Mouse (Mus musculus) activated CD4-positive, CD25-positive, alpha-beta regulatory T cell, adult 4 months (primary cell): ENCODE measurements around the gene Apol7a. TPM values are rescaled to one million over a fixed set of nuclear protein-coding genes. Genes with fewer than 3 reads are reported as not detected.
"Not testable (repeated sequence)": the region's sequence is repeated elsewhere in the genome, so short reads cannot be mapped to it uniquely, and the experiment has no call there.

Source experiments
- ATAC-seq: one replicate; pipeline ENCODE4 v1.8.0; 2017
- polyA plus RNA-seq, 2 experiments: library from polyadenylated mRNA; unstranded; fragments of 100-300 nt; shearing (Covaris generic); gene quantifications; one replicate each; pipeline ENCODE4 v1.2.1; 2017

Apol7a gene
- not detected for polyA plus RNA-seq

DNA sequence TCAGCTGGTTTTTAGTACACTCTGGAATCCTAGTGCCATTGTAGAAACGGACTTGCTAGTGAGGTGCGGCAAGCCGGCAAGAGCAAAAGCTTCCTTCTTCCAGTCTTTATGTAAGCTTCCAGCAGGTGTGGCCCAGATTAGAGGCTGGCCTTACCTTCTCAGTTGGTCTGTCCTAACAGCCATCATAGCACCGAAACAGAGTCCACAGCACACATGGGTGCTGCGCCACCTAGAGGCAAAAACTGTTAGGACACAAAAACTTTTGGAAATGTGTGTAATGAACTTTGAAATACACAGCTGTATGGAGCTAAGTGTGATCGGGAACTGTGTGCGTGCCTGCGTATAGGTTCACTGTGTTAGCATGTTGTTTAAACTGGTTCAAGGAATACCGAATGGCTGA is at the start of gene Apol7a:
Gene Apol7a (minus strand): TSS at position 84 of the 400 bp plus-strand sequence.
- ATAC-seq: not testable (repeated sequence)

GRCm38 (mm10) chr15:77447392-77447791 is 48.5 kb upstream of the Apol7a start, which contains the start of gene Apol7b:
Gene Apol7b, minus strand, starts transcription at chr15:77447492.
- ATAC-seq: not testable (repeated sequence)

- not testable (repeated sequence) for ATAC-seq
Measured at GRCm38 (mm10) chr15:77445668-77446067, 46.8 kb upstream of the Apol7a start.

GRCm38 (mm10) chr15:77444746-77445145 is 45.8 kb upstream of the Apol7a start:
- not testable (repeated sequence) for ATAC-seq

GRCm38 (mm10) chr15:77428690-77429448 is 30.0 kb upstream of the Apol7a start:
- not testable (repeated sequence) for ATAC-seq

DNA sequence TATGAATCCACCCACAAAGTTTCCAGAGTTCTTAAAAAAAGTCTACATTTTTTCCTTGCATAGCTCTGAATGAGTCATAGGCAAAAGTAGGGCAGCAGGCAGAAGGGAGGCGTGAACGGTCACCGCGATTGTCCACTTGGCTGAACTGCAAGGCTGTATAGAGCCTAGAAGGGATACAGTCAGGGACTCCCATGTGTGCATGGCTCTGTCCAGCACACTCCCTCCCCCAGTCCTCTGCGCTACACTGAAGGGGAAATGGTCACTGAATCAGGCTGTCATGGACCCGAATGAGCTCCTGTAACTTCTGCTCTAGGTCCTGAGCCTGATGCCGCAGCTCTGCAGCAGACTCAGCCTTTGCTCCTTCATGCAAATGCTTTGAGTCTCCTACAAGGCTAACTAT is 24.0 kb upstream of the Apol7a start:
- not testable (repeated sequence) for ATAC-seq

GRCm38 (mm10) chr15:77419657-77420056 is 20.7 kb upstream of the Apol7a start:
- peak; percentile 59 for ATAC-seq

DNA sequence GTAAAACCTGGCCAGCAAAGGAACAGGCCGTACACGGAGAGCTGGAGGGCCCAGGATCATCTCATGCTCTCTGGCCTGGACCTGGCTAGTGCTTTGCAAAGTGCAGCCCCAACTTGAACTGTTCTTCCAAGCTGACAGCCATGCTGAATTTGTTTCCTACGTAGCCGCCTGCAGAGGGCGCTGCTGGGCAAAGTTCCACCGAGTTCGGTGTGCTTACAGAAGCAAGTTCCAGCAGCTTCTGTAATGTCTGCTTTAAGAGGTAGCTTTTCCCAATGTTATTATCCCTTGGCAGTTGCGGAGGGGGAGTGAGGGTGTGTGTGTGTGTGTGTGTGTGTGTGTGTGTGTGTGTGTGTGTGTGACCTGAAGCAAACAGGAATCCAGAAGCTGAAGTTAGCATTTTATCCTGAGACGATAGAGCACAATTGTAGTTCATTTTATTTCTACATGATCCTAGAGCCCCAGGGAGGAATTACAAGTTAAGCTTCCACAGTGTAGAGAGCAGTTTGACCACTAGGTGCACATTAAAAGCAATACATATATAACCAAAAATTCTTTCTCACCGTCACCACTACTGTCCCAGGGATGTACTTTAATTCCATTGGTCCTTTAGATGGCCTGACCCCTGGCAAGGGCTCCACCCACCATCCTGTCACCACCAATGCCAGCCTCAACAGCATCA is 17.9 kb upstream of the Apol7a start:
- not testable (repeated sequence) for ATAC-seq

DNA sequence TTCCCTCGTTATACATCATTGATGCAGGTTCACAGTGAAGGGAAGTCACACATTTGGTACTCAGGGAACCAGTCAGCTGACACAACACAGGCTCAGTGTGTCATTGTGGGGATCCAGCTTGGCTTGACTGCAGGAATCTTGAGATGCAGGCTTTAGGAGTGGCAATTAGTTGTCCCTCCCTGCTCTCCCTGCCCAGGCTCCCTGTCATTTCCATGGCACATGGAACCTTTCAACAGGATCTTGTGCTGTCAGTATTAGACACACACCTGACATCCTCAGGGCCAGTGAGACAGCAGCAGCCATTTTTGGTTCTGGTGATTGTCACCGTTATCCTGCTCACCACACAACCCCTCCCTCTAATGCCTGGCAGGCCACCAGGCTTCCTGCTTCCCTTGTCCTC is 16.7 kb upstream of the Apol7a start:
- not testable (repeated sequence) for ATAC-seq

DNA sequence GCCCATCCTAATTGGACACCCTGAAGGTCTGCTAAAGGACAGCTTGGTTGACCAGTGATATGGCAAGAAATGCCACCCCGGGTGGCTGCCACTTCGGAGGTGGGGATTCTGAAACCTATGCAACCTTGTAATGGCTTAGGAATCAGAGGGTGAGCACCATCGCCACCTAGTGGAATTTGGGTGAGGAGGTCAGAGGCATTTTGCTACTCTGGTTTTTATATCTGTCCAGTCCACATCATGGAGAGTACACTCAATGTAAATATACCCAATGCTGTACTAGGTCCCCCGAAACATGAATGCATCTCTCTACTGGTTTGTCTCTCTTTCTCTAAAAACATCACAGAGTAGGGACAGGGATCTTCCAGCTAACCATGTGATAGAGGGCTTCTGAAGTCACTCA is 13.8 kb upstream of the Apol7a start:
- not testable (repeated sequence) for ATAC-seq

DNA sequence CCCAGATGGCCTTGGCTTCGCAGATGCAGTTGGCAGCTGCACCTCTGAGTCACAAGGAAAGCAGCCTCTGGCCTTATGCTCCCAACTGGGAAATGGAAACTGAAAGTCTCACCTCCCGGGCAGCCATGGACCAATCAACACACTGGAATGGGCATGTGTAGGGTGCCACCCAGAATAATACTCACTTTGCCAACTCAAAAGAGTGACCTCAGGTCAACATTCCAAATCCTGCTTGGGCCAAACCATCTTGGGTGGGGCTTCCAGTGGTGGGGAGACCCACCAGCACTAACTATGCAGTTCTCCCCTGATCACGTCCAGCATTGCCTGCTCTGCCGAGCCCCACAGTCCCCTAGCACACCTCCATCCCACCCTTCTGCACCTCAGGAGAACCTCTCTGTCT is 12.1 kb upstream of the Apol7a start, which contains the start of gene Apol9a:
Gene Apol9a (minus strand): TSS at position 101 of the 400 bp plus-strand sequence.
- ATAC-seq: not testable (repeated sequence)

DNA sequence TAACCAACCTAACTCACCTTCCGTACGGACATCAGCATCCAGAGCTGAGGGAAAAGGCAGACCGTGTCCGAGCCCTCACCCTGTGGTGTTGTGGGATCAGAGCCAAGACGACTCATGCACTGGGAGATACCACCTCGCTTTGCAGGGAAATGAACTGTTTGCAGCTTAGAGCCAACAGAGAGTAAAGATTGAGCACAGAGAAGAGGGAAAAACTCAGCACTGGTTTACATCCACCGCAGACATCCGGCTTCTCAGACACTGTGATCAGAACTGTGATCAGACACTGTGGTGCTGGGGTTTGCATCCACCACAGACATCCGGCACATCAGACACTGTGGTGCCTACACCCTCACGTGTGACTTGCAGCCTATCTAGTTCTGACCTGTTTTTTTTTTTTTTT is 7.5 kb upstream of the Apol7a start:
- peak; percentile 98 for ATAC-seq

GRCm38 (mm10) chr15:77397450-77398132 is 1.3 kb downstream of the Apol7a start:
- not testable (repeated sequence) for ATAC-seq

DNA sequence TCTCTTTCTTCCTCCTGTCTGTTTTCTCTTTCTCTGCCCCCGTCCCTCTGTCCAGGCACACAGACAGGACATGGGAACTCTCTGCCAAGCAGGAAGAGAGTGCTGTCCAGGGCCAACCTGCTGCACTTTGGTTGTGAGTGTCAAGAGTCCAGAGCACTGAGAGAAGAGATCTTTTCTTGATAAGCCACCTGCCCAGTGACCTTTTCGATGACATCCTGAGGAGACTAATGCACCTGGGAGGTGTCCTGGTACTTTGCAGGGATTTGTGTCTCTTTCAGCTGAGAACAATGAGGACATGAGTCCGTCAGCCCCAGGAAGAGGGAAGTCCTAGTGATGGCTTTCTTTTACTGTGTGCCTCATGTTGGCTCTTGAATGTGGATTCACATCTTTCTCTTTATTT is 5.1 kb downstream of the Apol7a start:
- ATAC-seq: not testable (repeated sequence)

DNA sequence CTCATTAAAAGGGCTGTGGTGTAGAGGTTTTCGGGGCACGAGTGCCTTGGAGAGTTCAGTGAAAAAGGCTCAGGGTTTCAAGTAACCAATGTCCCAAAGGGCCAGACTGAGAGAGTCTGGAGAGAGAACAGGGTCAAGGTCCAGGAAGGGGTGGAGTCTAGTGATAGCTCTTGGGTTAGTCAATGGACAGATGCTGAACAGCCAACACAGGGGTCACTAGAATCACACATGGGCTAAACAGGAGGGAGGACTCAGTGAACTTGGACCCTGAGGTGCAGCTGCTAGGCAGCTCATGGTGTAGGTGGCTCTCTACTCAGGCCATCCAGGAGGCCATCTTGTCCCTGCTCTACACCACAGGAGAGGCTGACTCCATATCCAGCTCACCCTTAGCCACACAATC is 11.4 kb downstream of the Apol7a start:
- ATAC-seq: no peak

- ATAC-seq: no peak
Measured at GRCm38 (mm10) chr15:77384340-77385030, 14.4 kb downstream of the Apol7a start.

GRCm38 (mm10) chr15:77382880-77383279 is 16.0 kb downstream of the Apol7a start:
- no peak for ATAC-seq

DNA sequence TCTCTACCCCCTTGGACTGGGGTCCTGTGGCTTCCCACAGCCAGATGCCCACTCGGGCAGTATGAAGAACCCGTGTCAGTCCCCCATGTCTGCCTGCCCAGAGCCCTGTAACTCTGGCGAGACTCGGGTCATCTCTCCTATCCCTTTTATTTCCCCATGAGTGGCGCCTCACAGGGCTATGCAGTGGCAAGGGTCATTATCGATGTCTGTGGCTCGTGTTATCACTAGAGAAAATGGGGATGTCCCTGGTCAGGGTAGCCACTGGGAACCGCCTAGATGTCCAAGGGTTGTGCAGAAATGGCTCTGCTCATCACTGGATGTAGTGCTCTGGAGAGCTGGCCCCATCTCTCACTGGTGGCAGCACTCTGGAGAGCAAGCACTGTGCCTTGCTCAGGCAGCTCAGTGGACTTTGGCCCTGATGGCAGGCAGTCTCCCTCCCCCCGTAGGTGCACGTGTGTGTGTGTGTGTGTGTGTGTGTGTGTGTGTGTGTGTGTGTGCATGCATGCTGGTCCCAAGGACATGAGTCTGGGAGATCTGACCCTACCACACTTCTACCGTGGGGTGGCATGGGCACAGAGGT is 16.5 kb downstream of the Apol7a start:
- ATAC-seq: no peak

DNA sequence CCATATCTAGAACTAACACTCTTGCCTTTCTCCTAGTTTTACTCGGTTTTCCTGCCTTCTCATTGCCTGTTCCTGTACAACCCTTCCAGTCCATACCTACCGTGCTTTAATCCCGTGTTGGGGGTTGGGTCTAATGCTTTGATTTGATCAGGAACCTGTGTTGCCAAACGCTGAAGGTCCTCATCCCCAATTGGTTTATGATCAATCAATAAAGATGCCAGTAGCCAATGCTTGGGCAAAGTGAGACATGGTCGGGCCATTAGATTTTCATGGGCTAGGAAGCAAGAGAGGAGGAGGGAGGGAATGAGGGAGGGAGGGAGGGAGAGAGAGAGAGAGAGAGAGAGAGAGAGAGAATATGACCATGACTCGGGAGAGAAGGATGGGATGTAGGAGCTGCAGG is 17.4 kb downstream of the Apol7a start:
- no peak for ATAC-seq

DNA sequence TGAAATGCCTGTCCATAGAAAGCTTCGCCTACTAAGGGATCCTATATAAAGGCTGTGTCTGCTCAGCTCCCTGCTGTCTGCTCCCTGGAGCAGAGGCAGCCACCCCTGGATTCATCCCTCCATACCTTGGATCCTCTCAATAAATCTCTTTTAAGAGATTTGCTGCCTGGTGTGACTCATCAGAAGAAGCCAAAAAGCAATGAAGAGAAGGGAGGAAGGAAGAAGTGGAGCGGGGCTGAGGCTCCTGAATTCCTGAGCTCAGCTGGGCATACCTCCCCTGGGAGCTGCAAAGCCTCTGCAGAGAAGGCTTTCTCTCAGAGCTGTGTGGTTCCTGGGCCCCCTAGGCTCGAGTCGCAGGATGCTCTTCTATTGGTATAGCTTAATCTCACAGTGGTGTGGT is 19.0 kb downstream of the Apol7a start:
- ATAC-seq: no peak

- no peak for ATAC-seq
Measured at GRCm38 (mm10) chr15:77377419-77377818, 21.5 kb downstream of the Apol7a start.

GRCm38 (mm10) chr15:77376920-77377319 is 22.0 kb downstream of the Apol7a start:
- ATAC-seq: no peak
